Mouse (Mus musculus) erythroblast, adult 5-6 weeks (primary cell): ENCODE measurements around the gene BC055324. TPM values are rescaled to one million over a fixed set of nuclear protein-coding genes. Genes with fewer than 3 reads are reported as not detected.
"Not testable (repeated sequence)": the region's sequence is repeated elsewhere in the genome, so short reads cannot be mapped to it uniquely, and the experiment has no call there.

Source experiments
- ATAC-seq: replicated peaks from 2 replicates; pipeline ENCODE4 v1.8.0; 2016; ENCODE audit warnings: moderate number of reproducible peaks, mild to moderate bottlenecking, moderate TSS enrichment, inconsistent platforms; ENCODE audit not compliant: poor library complexity, low FRiP score, severe bottlenecking
- total RNA-seq, 2 experiments: library from RNA; stranded (forward) in 1 of 2; stranded (reverse) in 1 of 2; fragments of 150-400 nt in 1 of 2; fragments of 200-764, 138-1000 nt in 1 of 2; gene quantifications; 2 replicates each; pipeline versions ENCODE4 v1.2.3 to v1.2.4; 2015 to 2017; ENCODE audit warnings: low replicate concordance in 2 of 2

BC055324 gene
- total RNA-seq (2015; ENCODE audit: low replicate concordance) = 5.4 and 14.4 TPM in 2 replicates
- total RNA-seq (2017; ENCODE audit: low replicate concordance) = 5.2 and 6.9 TPM in 2 replicates

DNA sequence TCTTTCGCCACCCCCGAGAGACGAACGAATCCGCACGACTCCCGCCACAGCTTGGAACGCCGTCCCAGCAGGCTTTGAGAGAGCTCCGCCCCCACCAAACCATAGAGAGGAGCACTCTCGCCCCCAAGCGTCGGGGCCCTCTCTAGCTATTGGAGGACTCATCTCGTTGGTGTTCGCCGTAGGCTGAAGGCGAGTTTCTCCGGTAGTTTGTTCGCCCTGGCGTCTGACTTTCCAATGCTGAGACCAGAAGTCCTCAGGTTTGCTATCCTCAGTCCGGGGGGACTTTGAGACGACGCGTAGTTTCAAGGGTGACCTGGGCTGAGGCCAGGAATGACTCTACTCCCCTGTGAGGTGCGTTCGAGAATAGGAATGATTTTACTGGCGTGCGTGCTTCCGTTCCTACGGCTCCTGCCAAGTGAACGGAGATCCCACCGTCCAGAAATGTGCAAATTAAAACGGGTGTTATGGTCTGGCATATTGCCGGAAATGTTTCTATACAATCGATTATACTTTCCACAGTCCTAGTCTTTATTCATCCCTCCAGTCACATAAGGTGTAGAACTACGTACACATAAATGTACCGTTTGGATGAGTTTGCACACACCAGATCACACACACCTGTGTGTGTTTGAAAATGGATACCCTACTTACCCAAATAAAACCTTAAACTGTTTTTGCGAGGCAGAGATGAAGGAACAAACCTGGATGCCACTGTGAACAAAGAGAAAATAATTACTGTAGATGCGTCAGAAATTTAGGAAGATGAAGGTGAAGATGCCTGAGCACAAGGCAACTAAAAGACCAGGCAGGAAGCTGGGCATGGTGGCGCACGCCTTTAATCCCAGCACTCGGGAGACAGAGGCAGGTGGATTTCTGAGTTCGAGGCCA lies at the start of gene BC055324, which contains the start of gene Mettl18:
Gene BC055324, minus strand, starts transcription at position 76 of the 888 bp plus-strand sequence.
Gene Mettl18, plus strand, starts transcription at position 169 of the 888 bp plus-strand sequence.
- ATAC-seq = peak; percentile 97

DNA sequence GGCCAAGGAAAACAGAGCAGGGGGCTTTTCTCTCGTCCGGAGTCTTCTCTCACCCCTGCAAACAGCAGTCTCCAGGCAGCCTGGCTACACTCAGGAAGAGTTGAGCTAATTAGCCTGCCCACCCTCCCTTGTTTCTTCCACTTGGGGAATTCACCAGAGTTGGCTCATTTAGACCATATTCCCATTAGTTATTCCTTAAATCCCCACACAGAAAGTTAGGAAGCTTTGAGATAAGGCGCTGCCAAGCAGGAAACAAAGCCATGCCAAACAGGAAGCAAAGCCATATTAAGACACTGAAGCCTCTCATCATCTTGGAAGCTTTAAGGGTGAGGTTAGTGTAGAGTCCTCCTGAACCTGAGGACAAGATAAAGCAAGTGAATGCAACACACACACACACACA lies 49.0 kb upstream of the BC055324 start:
- ATAC-seq = no peak

DNA sequence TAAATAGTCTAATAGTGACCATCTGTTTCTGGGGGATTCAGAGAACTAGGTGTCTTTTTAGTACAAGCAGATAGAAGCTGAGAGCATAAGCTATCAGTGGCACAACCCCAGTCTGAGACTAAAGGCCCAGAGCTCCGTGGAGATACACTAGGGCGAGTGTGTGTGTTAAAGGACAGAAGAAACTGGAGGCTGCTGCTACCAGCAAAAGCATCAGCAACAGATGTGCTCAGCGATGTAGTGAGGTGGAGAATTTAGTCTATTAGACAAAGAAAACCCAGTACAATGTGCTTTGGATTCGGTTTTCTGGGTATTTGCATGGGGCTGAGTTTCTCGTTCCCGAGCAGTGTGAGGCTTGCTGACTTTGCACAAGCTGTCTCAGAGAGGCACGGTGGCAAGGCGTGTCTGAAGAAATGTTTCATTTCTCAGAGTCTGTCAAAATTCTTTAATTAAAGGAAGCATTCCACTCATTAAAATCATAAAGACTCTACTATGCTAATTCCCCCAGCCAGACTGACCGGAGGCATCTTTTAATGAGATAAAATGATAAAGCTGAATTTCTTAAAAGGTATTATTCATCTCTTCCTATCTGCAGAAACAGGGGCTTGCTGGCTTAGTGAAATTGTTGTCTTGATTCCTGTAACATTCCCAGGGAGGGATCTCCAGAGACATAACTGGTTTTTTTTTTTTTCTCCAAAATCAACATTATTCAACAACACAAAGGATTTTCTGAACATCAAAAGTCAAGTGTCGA lies 46.0 kb upstream of the BC055324 start:
- ATAC-seq = no peak

DNA sequence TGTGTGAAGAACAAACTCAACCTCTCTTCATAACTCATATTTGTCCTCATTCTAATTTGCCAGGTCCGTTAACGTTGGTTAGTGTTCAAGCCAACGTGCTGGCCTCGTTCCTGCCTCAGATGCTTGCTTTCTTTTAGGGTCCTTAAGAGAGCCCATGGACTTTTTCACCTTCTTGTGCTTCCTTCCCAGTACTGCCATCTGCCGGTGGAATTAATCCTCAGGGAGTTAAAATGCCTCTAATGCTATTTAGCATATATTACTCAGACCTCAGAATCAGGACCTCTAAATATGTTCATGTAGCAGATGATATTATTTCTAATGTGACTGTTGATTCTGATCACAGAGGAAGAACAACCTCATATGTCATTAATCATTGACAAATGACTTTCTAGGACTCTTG lies 32.8 kb upstream of the BC055324 start:
- ATAC-seq = no peak

DNA sequence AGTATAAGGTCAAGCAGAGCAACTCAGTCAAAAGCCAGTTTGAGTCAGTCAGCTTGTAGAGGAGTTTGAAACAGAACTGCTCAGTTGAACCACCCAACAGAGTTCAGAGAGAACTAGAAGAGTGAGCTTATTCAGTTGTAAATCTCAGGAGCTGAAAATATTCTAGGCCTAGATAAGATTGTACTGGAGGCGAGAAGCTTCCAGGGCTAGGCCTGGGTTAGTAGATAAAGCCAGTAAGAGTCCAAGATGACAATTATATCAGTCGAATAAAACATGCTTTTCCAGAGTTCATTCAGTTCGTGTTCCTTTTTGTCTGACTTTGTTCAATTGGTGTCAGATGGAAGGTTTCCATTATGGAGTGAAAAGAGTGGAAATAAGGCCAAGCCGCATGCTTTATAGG lies 31.1 kb upstream of the BC055324 start:
- ATAC-seq = no peak

DNA sequence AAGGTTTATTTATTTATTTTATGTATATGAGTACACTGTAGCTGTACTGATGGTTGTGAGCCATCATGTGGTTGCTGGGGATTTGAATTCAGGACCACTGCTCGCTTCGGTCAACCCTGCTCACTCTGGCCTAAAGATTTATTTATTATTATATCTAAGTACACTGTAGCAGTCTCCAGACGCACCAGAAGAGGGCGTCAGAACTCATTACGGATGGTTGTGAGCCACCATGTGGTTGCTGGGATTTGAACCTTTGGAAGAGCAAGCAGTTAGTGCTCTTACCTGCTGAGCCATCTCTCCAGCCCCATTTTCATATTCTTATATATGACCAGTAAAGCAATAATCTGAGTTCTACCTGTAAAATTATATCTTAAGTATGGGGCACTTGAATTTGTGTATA lies 27.5 kb upstream of the BC055324 start:
- ATAC-seq = not testable (repeated sequence)

DNA sequence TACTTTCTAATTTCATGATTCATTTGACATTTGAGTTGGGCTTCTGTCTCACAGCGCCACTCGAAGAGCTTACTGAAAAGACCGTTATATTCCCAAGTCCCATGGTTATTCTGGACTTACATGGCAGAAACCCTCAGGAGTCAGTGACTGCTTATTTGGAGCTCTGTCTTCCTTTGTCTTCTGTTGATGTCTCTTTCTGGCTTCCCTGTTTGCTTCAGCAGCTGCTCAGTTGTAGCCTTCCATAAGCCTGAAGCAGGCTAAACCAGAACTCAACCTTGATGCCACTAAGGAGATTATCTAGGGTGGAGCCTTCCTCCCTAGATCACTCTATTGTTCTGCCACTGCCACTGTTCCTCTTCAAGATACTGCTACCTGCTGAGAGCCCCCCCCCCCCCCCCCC lies 26.1 kb upstream of the BC055324 start:
- ATAC-seq = not testable (repeated sequence)

DNA sequence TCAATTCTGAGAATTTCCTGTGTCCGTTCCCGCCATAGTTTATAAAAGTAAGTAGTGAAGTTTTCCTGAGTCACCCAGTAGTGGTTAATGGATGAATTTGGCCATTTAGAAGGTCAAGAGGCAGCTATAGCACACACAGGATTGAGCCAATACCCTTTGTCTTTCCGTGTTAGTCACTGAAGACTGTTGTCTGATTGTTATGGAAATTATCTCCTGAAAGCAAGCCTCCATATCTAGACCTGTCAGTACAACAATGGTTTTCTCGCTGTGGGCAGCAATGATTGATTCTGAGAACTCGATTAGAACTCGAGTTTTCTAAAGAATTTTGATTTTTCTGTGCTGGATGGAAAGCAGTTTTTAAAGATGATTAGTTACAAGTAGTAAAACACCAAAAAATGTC lies 25.2 kb upstream of the BC055324 start:
- ATAC-seq = no peak

DNA sequence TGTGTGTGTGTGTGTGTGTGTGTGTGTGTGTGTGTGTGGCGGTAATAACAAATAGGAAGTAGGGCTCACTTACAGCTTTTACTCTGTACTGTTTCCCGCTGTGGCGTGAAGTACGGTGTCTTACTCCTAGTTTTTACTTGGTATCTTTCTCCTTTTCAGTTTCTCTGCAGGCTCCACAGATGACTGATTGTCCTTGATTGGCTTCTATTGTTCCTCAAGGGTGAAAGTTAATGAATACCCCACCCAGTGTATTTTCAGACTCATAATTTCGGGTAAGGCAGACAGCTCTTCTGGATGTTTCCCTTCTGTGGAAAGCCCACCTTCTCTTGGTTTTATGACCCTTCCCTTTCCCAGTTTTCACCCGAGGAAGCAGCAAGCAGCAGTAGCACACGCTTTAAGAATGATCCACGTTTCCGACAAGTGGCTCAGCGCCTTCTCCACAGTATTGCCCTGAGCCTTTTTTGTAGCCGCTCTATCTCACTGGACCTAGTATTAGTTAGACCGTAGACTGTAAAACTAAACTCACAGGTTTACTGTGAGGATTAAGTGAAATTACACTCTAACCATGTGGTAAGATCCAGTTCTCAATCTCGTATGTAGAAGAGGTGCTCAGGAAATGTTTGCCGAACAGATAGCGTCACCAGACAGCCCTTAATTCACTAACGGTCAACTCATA lies 23.8 kb upstream of the BC055324 start:
- ATAC-seq = no peak

DNA sequence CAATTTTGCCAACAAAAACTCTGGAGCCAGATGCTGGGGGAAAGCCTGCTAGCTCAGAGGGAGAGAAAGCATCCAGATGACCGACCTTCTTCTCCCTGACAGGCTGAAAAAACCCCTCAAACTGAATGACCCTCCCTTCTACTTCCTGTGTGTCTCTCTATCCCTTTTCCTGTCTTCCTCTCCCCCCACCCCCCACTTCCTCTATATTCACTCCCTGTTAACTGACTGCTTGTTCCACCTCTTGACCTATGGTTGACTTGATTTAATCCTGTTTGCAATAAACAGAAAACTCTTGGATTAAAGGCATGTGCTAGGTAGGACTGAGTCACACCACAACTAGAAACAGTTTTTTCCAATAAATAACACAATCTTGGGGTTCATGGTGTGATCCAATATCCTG lies 20.0 kb upstream of the BC055324 start:
- ATAC-seq = no peak

DNA sequence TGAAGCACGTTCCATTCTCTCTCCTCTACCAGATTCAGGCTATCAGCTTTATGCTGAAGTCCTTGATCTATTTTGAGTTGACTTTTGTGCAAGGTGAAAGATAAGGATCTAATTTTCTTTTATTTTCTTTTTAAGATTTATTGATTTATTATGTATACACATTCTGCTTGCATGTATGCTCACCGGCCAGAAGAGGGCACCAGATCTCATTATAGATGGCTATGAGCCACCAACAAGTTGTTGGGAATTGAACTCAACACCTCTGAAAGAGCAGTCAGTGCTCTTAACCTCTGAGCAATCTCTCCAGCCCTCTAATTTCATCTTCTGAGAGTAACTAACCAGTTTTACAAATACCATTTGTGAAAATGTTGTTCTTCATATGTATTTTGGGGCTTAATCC lies 14.6 kb upstream of the BC055324 start:
- ATAC-seq = peak; percentile 67

DNA sequence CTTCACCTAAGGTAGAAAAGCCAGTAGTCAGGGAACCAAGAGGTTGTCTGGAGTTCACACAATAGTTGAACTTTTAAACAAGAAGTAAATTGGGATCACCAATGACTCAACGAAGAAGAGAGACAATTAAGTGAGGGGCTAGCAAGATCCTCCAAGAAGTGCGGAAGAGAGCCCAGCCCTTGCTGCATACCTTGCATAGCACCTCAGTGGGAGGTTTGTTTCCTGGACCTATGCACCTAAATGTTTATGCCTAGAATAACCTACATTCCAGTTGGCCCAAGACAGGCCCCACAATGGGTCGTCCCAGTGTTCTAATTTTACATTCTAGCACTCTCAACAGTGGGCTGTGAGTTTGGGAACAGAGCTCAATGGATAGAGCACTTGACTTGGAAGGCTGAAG lies 9.7 kb upstream of the BC055324 start:
- ATAC-seq = no peak

DNA sequence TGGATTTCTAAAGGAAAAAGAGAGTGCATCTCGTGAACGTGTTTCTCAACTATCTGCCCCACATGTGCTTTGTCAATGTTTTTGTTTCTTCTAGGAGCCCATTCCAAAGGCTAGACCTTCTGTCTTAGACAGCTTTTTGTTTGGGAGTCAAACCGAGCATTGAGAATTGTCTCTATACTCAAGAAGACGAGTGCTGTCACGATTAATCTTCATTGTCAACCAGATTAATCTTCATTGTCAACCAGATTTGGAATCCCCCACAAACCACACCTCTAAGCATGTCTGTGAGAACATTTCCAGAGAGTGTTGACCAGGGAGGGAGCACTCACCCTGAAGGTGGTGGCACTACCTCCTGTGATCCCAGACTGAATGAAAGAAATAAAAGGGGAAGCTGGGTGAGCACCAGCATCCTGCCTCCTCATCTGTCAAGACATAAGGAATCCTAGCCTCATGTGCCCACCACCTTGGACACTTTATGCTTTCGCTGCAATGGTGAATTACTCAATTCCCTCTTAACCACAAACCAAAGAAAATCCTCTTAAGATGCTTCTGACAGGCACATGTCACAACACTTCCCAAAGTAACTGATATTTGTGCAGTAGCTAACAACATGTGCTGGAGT lies 7.3 kb upstream of the BC055324 start:
- ATAC-seq = no peak

DNA sequence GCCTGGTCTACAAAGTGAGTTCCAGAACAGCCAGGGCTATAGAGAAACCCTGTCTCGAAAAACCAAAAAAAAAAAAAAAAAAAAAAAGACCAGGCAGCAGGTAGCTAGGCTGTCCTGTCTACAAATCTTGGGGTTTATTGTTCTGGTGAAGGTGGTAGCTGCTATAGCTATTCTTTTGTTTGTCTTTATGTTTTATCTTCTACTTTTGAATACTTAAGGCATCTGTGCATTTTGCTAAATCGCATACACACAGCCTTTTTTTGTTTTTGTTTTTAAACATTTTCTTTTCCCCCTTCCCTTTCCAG lies 965 bp upstream of the BC055324 start:
- ATAC-seq = no peak

DNA sequence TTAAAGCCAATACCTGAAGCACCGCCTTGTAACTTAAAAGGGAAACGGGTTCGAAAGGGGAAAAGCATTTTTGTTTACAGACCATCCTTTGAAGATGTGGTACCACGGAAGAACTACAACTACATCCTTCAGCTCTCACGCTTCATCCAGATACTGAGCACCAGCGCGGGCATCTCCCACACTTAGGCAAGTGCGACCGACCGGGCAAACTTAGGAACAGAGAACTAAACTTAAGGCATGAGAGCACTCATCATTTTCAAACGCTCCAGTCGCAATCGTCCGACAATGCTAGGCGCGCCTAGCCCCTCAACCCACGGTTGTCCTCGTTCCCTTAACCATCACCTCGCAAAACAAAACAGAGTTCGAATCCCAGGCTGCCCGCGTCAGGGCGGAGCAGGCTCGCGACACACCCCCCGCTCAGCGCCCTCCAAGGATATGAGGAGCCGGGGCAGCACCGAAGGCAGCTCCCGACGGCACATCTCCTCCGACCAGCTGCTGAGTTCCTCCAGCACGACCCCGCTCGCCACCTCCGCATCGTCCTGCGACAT lies 349 bp downstream of the BC055324 start:
- ATAC-seq = peak; percentile 85

DNA sequence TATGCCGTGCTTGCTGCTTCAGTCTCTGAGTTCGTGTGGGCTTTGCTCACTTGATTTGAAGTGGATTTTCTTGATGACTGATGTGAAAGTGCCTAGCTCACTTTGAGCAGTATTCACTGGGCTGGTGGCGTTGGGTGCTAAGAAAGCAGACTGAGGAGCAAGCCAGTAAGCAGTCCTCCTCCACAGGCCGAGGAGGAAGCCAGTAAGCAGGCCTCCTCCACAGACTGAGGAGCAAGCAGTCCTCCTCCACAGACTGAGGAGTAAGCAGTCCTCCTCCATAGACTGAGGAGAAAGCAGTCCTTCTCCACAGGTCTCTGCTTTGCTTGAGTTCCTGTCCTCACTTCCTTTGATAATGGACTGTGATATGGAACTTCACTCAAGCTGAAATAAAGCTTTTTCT lies 2.2 kb downstream of the BC055324 start:
- ATAC-seq = no peak

DNA sequence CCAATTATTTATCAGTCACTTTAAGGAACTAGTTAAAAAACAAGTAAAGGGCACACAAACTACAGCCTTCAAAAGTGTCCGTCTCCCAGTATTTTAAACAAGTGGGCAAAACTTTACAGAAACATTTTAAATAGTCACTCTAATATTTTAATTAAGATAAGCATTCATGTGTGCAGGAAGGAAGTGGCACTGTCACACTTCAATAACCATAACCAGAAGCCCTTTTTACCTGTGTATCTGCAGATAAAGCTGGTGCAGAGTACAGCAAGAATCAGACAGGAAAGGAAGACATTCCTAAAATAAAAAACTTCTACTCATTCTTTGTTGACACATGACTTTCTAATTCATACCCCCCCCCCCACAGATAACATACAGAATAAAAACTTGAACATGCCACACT lies 18.1 kb downstream of the BC055324 start:
- ATAC-seq = no peak

DNA sequence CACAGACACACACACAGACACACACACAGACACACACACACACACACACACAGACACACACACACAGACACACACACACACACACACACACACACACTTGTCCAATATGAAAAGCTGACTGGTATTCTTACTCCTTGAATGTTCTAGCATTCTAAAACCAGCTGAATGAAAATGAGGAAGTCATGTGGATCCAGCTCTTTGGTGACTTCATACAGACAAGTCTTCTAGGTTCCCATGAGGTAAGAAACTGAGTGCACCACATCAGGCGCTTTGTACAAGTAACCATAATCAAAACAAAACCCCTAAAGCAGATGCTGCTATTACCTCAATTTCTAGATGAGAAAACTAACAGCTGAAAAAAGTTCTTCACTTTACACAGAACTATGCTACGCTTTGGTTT lies 19.5 kb downstream of the BC055324 start:
- ATAC-seq = no peak

DNA sequence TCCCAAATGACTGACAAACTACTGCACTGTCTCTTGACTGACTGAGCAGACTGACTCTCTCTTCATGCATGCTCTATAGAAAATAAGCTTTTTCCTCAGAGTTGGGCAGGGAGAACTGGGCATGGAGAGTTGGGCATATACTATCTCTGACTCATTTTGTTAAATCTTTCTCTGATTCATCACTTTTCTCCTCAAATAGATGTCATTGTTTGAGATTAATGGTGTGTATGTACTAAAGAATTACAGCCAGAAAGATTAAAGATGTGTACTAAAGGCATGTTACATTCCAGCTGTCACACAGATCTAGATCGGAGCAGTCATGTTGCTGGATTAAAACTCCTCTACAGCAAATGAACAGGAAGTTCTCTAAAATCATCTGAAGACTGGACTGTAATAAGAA lies 20.1 kb downstream of the BC055324 start:
- ATAC-seq = no peak
